Comparison of ENCODE assay signal across 10 mouse cellular contexts in genomic region chr10:128588136-128588535, GRCm38 (mm10). TPM values are rescaled to one million over a fixed set of nuclear protein-coding genes. Genes with fewer than 3 reads are reported as not detected.
DNase-seq lines count a peak whose midpoint lies in the region; ATAC-seq and TF ChIP-seq lines count a peak whose summit lies in the region.
"Had no signal": no experiment of that assay in that cellular context is flagged by ENCODE, and none has a peak within 500 bp of the region (broad histone marks: within the 10 kb centered on the region; RNA-seq: fewer than 3 reads in every experiment).

No protein-coding gene starts in this region.

- H3K4me1 ChIP-seq in forebrain, embryonic 10.5 days = peaks cover 55% of the 10 kb centered on the region
- H3K4me1 ChIP-seq in forebrain, postnatal 0 days (ENCODE audit: insufficient read depth) = no peaks in the 10 kb centered on the region
- peaks cover 12% of the 10 kb centered on the region for H3K4me1 ChIP-seq in neural tube, embryonic 13.5 days (replicated peaks)

- H3K36me3 ChIP-seq in forebrain, embryonic 10.5 days (replicated peaks) = no peaks in the 10 kb centered on the region
- H3K36me3 ChIP-seq in forebrain, postnatal 0 days (ENCODE audit: insufficient read depth) = no peaks in the 10 kb centered on the region
- H3K36me3 ChIP-seq in neural tube, embryonic 13.5 days = no peaks in the 10 kb centered on the region
- H3K36me3 ChIP-seq: midbrain, embryonic 12.5 days had no signal

- WGBS in forebrain, embryonic 10.5 days = 21% methylated on average over 1 of the region's 1 CpGs
- WGBS in forebrain, postnatal 0 days = 6% methylated on average over 1 of the region's 1 CpGs
- WGBS in neural tube, embryonic 13.5 days = 50% methylated on average over 1 of the region's 1 CpGs

- intact Hi-C loops in left cerebral cortex, adult 2 months (cut with DNase I) = no loop called here

- H3K9ac ChIP-seq in forebrain, postnatal 0 days = no peak overlapping the region
- H3K9ac ChIP-seq in neural tube, embryonic 13.5 days = no peak overlapping the region
- H3K9ac ChIP-seq: midbrain, embryonic 12.5 days had no signal

- TF ChIP-seq CTCF in forebrain, postnatal 0 days (IDR thresholded peaks at IDR 0.05; ENCODE audit: low read depth) = no peak
- TF ChIP-seq CTCF in left cerebral cortex, adult 2 months (IDR thresholded peaks at IDR 0.05) = no peak

- ATAC-seq in forebrain, postnatal 0 days = no peak
- ATAC-seq in neural tube, embryonic 13.5 days (ENCODE audit: low read depth) = peak; percentile 24; the same call in 1 of the 2 replicates

- no peak for DNase-seq in forebrain, embryonic 10.5 days (ENCODE audit: extremely low spot score, low spot score)
- no peak for DNase-seq in forebrain, postnatal 0 days
- DNase-seq in left cerebral cortex, adult 2 months (ENCODE audit: extremely low spot score in 1 of 2, low spot score in 2 of 2) = no peak
- DNase-seq in left cerebral cortex, adult 18-20 months (ENCODE audit: low spot score in 2 of 2) = no peak
- DNase-seq in kidney, postnatal 14 days = peak; percentile 16
- DNase-seq in left cerebral cortex, adult 8-10 months (ENCODE audit: low spot score in 2 of 2) = no peak
- no peak for DNase-seq in cerebellum, postnatal 14 days
- DNase-seq: heart, adult 11 months had no signal

- peaks cover 70% of the 10 kb centered on the region for H3K27me3 ChIP-seq in forebrain, embryonic 10.5 days (ENCODE audit: poor library complexity, severe bottlenecking)
- peaks cover 18% of the 10 kb centered on the region for H3K27me3 ChIP-seq in forebrain, postnatal 0 days (ENCODE audit: insufficient read depth, low read length)
- peaks cover 66% of the 10 kb centered on the region for H3K27me3 ChIP-seq in neural tube, embryonic 13.5 days

- no peaks in the 10 kb centered on the region for H3K9me3 ChIP-seq in forebrain, embryonic 10.5 days
- H3K9me3 ChIP-seq in forebrain, postnatal 0 days (ENCODE audit: low read length) = no peaks in the 10 kb centered on the region
- H3K9me3 ChIP-seq in neural tube, embryonic 13.5 days = no peaks in the 10 kb centered on the region
- H3K9me3 ChIP-seq: midbrain, embryonic 12.5 days had no signal

- 0 out of 2 replicates have a peak overlapping the region, but pooled peaks have one; percentile 84 for H3K4me3 ChIP-seq in forebrain, embryonic 10.5 days
- no peak overlapping the region for H3K4me3 ChIP-seq in forebrain, postnatal 0 days (ENCODE audit: low read depth, low read length)
- H3K4me3 ChIP-seq in left cerebral cortex, adult 2 months = no peak overlapping the region
- peak overlapping the region; percentile 63 for H3K4me3 ChIP-seq in neural tube, embryonic 13.5 days
- H3K4me3 ChIP-seq: midbrain, embryonic 12.5 days had no signal

- H3K4me2 ChIP-seq in forebrain, postnatal 0 days (ENCODE audit: low read depth) = no peak overlapping the region
- peak overlapping the region; percentile 90 for H3K4me2 ChIP-seq in neural tube, embryonic 13.5 days
- H3K4me2 ChIP-seq: midbrain, embryonic 12.5 days had no signal

- H3K27ac ChIP-seq in forebrain, embryonic 10.5 days = no peak overlapping the region
- no peak overlapping the region for H3K27ac ChIP-seq in forebrain, postnatal 0 days (ENCODE audit: low read depth, low read length)
- peak overlapping the region; percentile 47; the same call in 1 of the 2 replicates for H3K27ac ChIP-seq in left cerebral cortex, adult 2 months
- no peak overlapping the region for H3K27ac ChIP-seq in neural tube, embryonic 13.5 days (replicated peaks)
- H3K27ac ChIP-seq: midbrain, embryonic 12.5 days had no signal

RNA-seq across cellular contexts. Expression of gene Erbb3, which starts 1.3 kb away (rescaled TPM):
- 3.0 and 3.1 TPM in 2 replicates for polyA plus RNA-seq in forebrain, embryonic 10.5 days (2016; fragmentation: Nextera tagmentation; extraction: Ambion mirVana)
- 1.3 and 1.4 TPM in 2 replicates for total RNA-seq in forebrain, postnatal 0 days (2014; rRNA removed)
- polyA plus RNA-seq in forebrain, postnatal 0 days (2015; fragmentation: Nextera tagmentation; extraction: Ambion mirVana) = 0.41 and 0.68 TPM in 2 replicates
- 1 to 10 TPM; 5.0 to 5.4 TPM for total RNA-seq in left cerebral cortex, adult 2 months (2021)
- total RNA-seq in left cerebral cortex, adult 18-20 months (2021) = 1 to 10 TPM; 5.1 to 5.2 TPM
- 9.5 and 9.9 TPM in 2 replicates for polyA plus RNA-seq in neural tube, embryonic 13.5 days (2015; fragmentation: Nextera tagmentation; extraction: Ambion mirVana)
- 1 to 10 TPM; 7.8 to 8.3 (median 8.2) TPM for total RNA-seq in left cerebral cortex, adult 8-10 months (2022)

RNA-seq across cellular contexts. Expression of gene Pa2g4, which starts 22.3 kb away (rescaled TPM):
- 298 and 302 TPM in 2 replicates for polyA plus RNA-seq in forebrain, embryonic 10.5 days (2016; fragmentation: Nextera tagmentation; extraction: Ambion mirVana)
- total RNA-seq in forebrain, postnatal 0 days (2014; rRNA removed) = 119 and 122 TPM in 2 replicates
- polyA plus RNA-seq in forebrain, postnatal 0 days (2015; fragmentation: Nextera tagmentation; extraction: Ambion mirVana) = 128 and 135 TPM in 2 replicates
- total RNA-seq in left cerebral cortex, adult 2 months (2021) = 10 to 100 TPM; 51.7 to 58.0 TPM
- 10 to 100 TPM; 58.3 TPM for total RNA-seq in left cerebral cortex, adult 18-20 months (2021)
- 124 and 136 TPM in 2 replicates for polyA plus RNA-seq in neural tube, embryonic 13.5 days (2015; fragmentation: Nextera tagmentation; extraction: Ambion mirVana)
- 10 to 100 TPM; 57.5 to 60.9 (median 59.4) TPM for total RNA-seq in left cerebral cortex, adult 8-10 months (2022)

RNA-seq across cellular contexts. Expression of gene Rps26, which starts 38.4 kb away (rescaled TPM):
- polyA plus RNA-seq in forebrain, embryonic 10.5 days (2016; fragmentation: Nextera tagmentation; extraction: Ambion mirVana) = 574 and 577 TPM in 2 replicates
- total RNA-seq in forebrain, postnatal 0 days (2014; rRNA removed) = 859 and 1,363 TPM in 2 replicates
- 436 and 640 TPM in 2 replicates for polyA plus RNA-seq in forebrain, postnatal 0 days (2015; fragmentation: Nextera tagmentation; extraction: Ambion mirVana)
- total RNA-seq in left cerebral cortex, adult 2 months (2021) = 100 to 1,000 TPM; 211 to 235 TPM
- total RNA-seq in left cerebral cortex, adult 18-20 months (2021) = 100 to 1,000 TPM; 232 to 257 TPM
- 407 and 470 TPM in 2 replicates for polyA plus RNA-seq in neural tube, embryonic 13.5 days (2015; fragmentation: Nextera tagmentation; extraction: Ambion mirVana)
- 100 to 1,000 TPM; 129 to 288 (median 207) TPM for total RNA-seq in left cerebral cortex, adult 8-10 months (2022)

RNA-seq across cellular contexts. Expression of gene Rpl41, which starts 39.0 kb away (rescaled TPM):
- 3,608 and 3,665 TPM in 2 replicates for polyA plus RNA-seq in forebrain, embryonic 10.5 days (2016; fragmentation: Nextera tagmentation; extraction: Ambion mirVana)
- total RNA-seq in forebrain, postnatal 0 days (2014; rRNA removed) = 877 and 1,605 TPM in 2 replicates
- 2,439 and 3,234 TPM in 2 replicates for polyA plus RNA-seq in forebrain, postnatal 0 days (2015; fragmentation: Nextera tagmentation; extraction: Ambion mirVana)
- 1,000 to 10,000 TPM; 1,506 to 1,537 TPM for total RNA-seq in left cerebral cortex, adult 2 months (2021)
- total RNA-seq in left cerebral cortex, adult 18-20 months (2021) = 1,000 to 10,000 TPM; 1,493 to 1,582 TPM
- 2,522 and 2,730 TPM in 2 replicates for polyA plus RNA-seq in neural tube, embryonic 13.5 days (2015; fragmentation: Nextera tagmentation; extraction: Ambion mirVana)
- total RNA-seq in left cerebral cortex, adult 8-10 months (2022) = 1,000 to 10,000 TPM; 1,345 to 1,743 (median 1,563) TPM

RNA-seq across cellular contexts. Expression of gene Zc3h10, which starts 40.6 kb away (rescaled TPM):
- polyA plus RNA-seq in forebrain, embryonic 10.5 days (2016; fragmentation: Nextera tagmentation; extraction: Ambion mirVana) = 11.8 and 14.0 TPM in 2 replicates
- total RNA-seq in forebrain, postnatal 0 days (2014; rRNA removed) = 15.0 and 20.6 TPM in 2 replicates
- polyA plus RNA-seq in forebrain, postnatal 0 days (2015; fragmentation: Nextera tagmentation; extraction: Ambion mirVana) = 12.7 and 12.8 TPM in 2 replicates
- total RNA-seq in left cerebral cortex, adult 2 months (2021) = 10 to 100 TPM; 12.4 to 15.7 TPM
- 10 to 100 TPM; 15.9 to 20.7 TPM for total RNA-seq in left cerebral cortex, adult 18-20 months (2021)
- 19.4 and 19.9 TPM in 2 replicates for polyA plus RNA-seq in neural tube, embryonic 13.5 days (2015; fragmentation: Nextera tagmentation; extraction: Ambion mirVana)
- 10 to 100 TPM; 11.7 to 16.1 (median 14.8) TPM for total RNA-seq in left cerebral cortex, adult 8-10 months (2022)

Comparison
In these comparisons a context has a peak if more than half of its experiments do, and no peak if none do; other contexts are left out.
1. H3K4me3 ChIP-seq: peak in forebrain, embryonic 10.5 days (single experiment) and neural tube, embryonic 13.5 days (single experiment); none in forebrain, postnatal 0 days (single experiment) and left cerebral cortex, adult 2 months (single experiment).